Mouse (Mus musculus) forebrain, postnatal 0 days (tissue): ENCODE results near the gene Msi2. TPM values are rescaled to one million over a fixed set of nuclear protein-coding genes. Genes with fewer than 3 reads are reported as not detected.
A peak's percentile ranks its signal among the peaks of the same experiment; 100 is the strongest.

Experiments
- ATAC-seq: fragments of 200-750 bp; cut with Nextera tagmentation; 2 replicates; pipeline ENCODE4 v1.8.0; 2017; ENCODE audit warnings: mild to moderate bottlenecking, moderate library complexity
- DNase-seq: peaks from one replicate; pipeline ENCODE4 v3.0.0-alpha.2; 2015
- H3K27ac ChIP-seq: fragments of 300-500 bp; sonication (generic); 2 replicates; pipeline ENCODE4 v1.5.1; 2014; ENCODE audit warnings: low read depth, mild to moderate bottlenecking, antibody characterized with exemption, low read length, moderate library complexity, mixed read lengths
- H3K27me3 ChIP-seq: fragments of 300-500 bp; sonication (generic); 2 replicates; pipeline ENCODE4 v1.6.1; 2014; ENCODE audit warnings: mild to moderate bottlenecking, low read length, mixed read lengths; ENCODE audit not compliant: insufficient read depth
- H3K36me3 ChIP-seq: fragments of 300-500 bp; sonication (generic); 2 replicates; pipeline ENCODE4 v1.6.1; 2014; ENCODE audit warnings: mild to moderate bottlenecking, moderate library complexity; ENCODE audit not compliant: insufficient read depth
- H3K4me1 ChIP-seq: fragments of 300-500 bp; sonication (generic); 2 replicates; pipeline ENCODE4 v1.6.1; 2014; ENCODE audit warnings: antibody characterized with exemption; ENCODE audit not compliant: insufficient read depth
- H3K4me2 ChIP-seq: fragments of 300-500 bp; sonication (generic); 2 replicates; pipeline ENCODE4 v1.6.1; 2014; ENCODE audit warnings: low read depth, mild to moderate bottlenecking, moderate library complexity
- H3K4me3 ChIP-seq: fragments of 300-500 bp; sonication (generic); 2 replicates; pipeline ENCODE4 v1.5.1; 2014; ENCODE audit warnings: low read depth, low read length, mixed read lengths
- H3K9ac ChIP-seq: fragments of 300-500 bp; sonication (generic); 2 replicates; pipeline ENCODE4 v1.6.1; 2014; ENCODE audit warnings: mild to moderate bottlenecking
- H3K9me3 ChIP-seq: fragments of 300-500 bp; sonication (generic); 2 replicates; pipeline ENCODE4 v1.6.1; 2016; ENCODE audit warnings: low read length
- CTCF ChIP-seq: sonication (generic); IDR thresholded peaks from 2 replicates; pipeline ENCODE4 v1.5.1; 2016; ENCODE audit warnings: antibody characterized with exemption, control low read depth, low read depth
- WGBS: fragments of 180-500 bp; shearing (Covaris S2); extraction: QIAGEN DNeasy Blood & Tissue Kit; methylation state at CpG from one replicate; pipeline ENCODE4 v1.1.7; 2014; 5-methylcytosine and 5-hydroxymethylcytosine counted together
- polyA plus RNA-seq: library from polyadenylated mRNA; unstranded; fragments of >200 nt; fragmentation: Nextera tagmentation; extraction: Ambion mirVana; gene quantifications from 2 replicates; pipeline ENCODE4 v1.2.1, GENCODE M21; 2015
- total RNA-seq: library from RNA; depleted of rRNA; stranded (reverse); fragments of >200 nt; gene quantifications from 2 replicates; pipeline ENCODE4 v1.2.3, GENCODE M21; 2014

Gene Msi2
- total and polyA plus RNA-seq, 2 experiments from 2014 or later, result 18.5 to 107 TPM

DNA sequence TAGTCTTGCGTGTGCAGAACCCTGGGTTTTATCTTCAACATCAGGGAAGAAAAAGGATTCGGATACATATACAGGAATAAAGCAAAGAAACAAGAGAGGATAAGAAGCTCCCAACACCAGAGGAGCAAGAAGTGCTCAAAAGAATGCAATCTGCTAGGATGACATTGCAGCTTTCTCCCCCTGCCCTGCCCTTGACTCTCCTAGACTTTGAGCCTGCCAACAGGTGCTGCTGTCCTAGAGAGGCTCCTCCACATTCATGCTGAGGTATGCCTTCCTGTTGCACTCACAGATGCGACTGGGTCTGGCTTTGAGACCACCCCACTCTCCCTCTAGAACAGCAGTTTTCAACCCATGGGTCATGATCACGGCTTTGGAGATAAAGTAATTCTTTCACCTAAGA is 96.5 kb downstream of the Msi2 start:
- H3K9ac ChIP-seq, result no peak overlapping the region
- no peak overlapping the region for H3K4me3 ChIP-seq
- H3K27me3 ChIP-seq, result no peaks in the 10 kb centered on the region
- H3K4me1 ChIP-seq, result peaks cover 21% of the 10 kb centered on the region
- H3K36me3 ChIP-seq, result no peaks in the 10 kb centered on the region
- ATAC-seq, result no peak
- TF ChIP-seq CTCF, result no peak
- no peak overlapping the region for H3K4me2 ChIP-seq
- H3K9me3 ChIP-seq, result no peaks in the 10 kb centered on the region
- 82% methylated on average over 4 of the region's 4 CpGs for WGBS
- no peak overlapping the region for H3K27ac ChIP-seq
- no peak for DNase-seq

DNA sequence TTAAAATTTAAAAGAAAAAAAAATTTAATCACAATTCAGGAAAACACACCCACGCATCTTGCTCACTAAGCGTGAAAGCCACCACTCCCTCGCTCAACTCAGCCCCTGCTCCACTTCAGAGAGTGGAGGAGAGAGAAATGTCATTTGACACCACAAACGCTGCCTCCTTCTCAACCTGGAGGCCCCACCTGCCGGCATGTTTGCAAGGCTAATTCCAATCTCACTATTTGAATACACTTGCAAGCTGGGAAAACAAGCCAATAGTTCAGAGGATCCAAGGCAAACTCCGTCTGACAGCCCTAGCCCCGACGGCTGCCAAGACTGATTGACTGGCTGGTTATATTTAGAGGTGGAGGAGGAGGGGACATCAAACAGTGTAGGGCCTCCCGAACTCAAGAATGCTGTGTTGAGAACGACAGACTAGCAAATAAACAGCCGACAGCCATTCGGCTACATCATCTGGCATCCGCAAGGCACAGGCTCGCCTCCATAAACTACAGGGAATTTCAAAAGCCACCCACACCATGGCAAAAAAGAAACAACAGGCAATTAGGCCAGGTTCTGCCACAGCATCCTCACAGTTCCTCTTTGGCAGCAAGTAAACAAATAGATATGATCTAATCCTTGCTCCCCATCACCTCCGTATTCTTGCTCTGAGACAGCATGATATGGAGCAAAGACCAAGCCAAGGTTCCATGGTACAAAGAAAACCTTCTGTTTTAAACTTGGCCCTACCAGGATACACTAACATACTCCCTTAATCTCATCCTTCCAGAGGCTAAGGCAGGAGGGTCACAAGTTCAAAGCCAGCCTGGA is 97.9 kb downstream of the Msi2 start:
- Histone ChIP-seq H3K9ac (no peak overlapping the region), H3K36me3 (no peaks in the 10 kb centered on the region), H3K4me3 (no peak overlapping the region), H3K9me3 (no peaks in the 10 kb centered on the region), H3K27ac (peak overlapping the region; percentile 17; the same call in 1 of the 2 replicates), H3K4me2 (no peak overlapping the region), H3K4me1 (peaks cover 21% of the 10 kb centered on the region), H3K27me3 (no peaks in the 10 kb centered on the region)
- ATAC-seq (peak; percentile 56; the same call in 1 of the 2 replicates), DNase-seq (peak; percentile 58)
- 11% methylated on average over 15 of the region's 15 CpGs for WGBS
- TF ChIP-seq CTCF, result no peak

DNA sequence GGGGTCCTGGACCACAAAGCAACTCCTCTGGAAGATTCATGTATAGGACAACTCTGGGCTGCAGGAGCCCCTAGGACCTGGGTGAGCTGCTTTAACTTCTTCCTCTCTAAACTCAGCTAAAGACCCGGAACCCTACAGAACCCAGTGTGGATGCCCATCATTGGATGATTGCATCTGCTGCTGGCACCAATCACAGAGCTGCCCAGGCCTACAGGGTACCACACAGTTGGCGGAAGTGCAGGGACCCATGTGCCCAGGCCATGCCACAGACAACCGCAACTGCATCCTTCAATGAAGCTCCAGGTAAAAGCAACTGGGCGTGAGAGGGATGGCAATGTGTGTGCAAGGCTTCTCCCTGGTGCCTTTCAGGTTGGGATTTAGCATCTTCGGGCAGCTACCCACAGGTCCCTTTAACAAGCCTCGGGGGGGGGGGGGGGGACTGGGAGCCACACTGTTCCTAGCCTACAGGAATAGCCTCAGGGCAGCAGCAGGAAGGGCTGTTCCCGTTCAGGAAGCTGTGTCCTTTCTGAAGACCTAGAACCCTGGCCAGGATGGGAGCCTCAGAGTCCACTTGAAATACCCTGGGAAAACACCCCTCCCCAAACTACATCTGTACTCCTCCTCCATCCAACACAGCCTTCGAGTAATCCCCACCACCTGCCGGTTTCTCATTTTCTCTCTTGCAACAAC is 98.7 kb downstream of the Msi2 start:
- H3K27ac ChIP-seq, result peak overlapping the region; percentile 40; the same call in 1 of the 2 replicates
- no peak for DNase-seq
- H3K4me1 ChIP-seq, result peaks cover 21% of the 10 kb centered on the region
- no peaks in the 10 kb centered on the region for H3K36me3 ChIP-seq
- no peak for TF ChIP-seq CTCF
- no peaks in the 10 kb centered on the region for H3K27me3 ChIP-seq
- H3K4me2 ChIP-seq, result no peak overlapping the region
- H3K4me3 ChIP-seq, result no peak overlapping the region
- 43% methylated on average over 9 of the region's 9 CpGs for WGBS
- H3K9ac ChIP-seq, result no peak overlapping the region
- no peak for ATAC-seq
- no peaks in the 10 kb centered on the region for H3K9me3 ChIP-seq

DNA sequence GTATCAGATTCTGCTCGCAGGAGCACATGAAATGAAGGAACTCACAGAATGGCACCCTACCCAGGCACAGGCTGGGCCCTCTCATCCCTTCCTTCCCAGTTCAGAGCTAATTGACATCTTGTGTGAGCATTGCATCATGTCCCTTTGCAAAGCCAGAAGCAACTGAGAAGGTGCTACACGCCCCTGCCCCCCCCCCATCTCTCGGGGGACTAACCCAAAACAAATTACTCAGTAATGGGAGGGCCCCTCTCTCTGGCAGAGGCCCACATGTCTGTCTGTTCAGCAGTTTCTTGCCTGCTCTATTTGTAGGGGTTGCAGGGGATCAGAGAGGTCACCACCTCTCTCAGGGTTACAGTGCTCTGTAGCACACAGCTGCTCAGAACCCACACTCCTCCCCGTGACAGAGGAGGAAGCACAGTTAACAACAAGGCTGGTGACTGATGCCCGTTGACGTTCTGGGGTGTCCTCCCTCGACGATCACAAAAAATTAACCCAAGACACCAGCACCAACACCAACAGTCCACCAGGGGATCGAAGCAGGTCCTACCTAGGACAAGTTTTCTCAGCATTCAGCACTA is 99.5 kb downstream of the Msi2 start:
- no peak for DNase-seq
- peak; percentile 28 for ATAC-seq

DNA sequence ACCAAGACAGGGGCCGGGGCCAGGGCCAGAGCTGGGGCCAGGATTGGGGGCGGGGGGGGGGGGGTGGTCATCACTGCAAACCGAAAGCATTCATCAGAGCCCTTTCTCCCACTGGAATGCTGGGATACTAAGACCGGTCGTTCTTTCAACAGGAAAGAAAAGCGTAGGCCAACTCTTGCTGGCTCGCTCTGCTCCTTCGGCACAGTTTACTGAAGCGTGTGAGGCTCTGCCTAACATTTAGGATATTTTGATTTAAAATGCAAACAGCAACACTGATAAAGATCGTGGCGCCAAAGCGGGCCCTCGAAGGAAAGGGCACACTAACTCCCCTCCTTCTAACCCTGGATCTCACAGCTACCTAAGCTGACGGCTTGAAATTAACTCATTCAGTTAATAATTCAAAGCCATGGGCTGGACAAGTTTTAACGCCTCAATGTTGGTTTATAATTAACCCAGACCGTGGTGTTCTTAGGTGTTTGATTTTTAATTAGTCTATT is 100.3 kb downstream of the Msi2 start:
- Histone ChIP-seq H3K4me1 (peaks cover 21% of the 10 kb centered on the region), H3K36me3 (no peaks in the 10 kb centered on the region), H3K27me3 (no peaks in the 10 kb centered on the region), H3K9ac (no peak overlapping the region), H3K4me3 (no peak overlapping the region), H3K4me2 (peak overlapping the region; percentile 1; the same call in 1 of the 2 replicates), H3K27ac (peak overlapping the region; percentile 54; the same call in 1 of the 2 replicates), H3K9me3 (no peaks in the 10 kb centered on the region)
- peak; percentile 28; the same call in 1 of the 2 replicates for ATAC-seq
- TF ChIP-seq CTCF, result no peak
- DNase-seq, result no peak
- WGBS, result 27% methylated on average over 16 of the region's 16 CpGs

More for the DNA sequence above, 99.5 kb downstream of the Msi2 start:
- TF ChIP-seq CTCF, result peak; percentile 40
- Histone ChIP-seq H3K27ac (peak overlapping the region; percentile 54; the same call in 1 of the 2 replicates), H3K9ac (no peak overlapping the region), H3K4me2 (no peak overlapping the region), H3K4me1 (peaks cover 21% of the 10 kb centered on the region), H3K4me3 (no peak overlapping the region), H3K36me3 (no peaks in the 10 kb centered on the region), H3K9me3 (no peaks in the 10 kb centered on the region), H3K27me3 (no peaks in the 10 kb centered on the region)
- WGBS, result 36% methylated on average over 9 of the region's 9 CpGs

DNA sequence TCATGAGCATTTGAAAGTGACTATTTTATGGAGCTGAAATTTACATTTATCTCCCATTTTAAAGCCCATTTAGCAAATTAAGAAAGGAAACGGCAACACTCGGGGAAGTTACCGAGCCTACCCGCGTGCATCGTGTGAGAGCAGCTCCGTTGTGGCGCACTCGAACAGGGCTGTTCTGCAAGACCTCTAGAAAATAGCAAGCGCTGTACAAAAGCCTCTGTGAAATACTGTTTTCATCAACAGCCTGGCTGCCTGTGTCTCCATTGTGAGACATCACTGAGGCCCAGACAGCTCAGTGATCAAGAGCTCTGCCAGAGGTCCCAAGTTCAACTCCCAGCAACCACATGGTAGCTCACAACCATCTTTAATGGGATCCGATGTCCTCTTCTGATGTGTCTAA is 100.9 kb downstream of the Msi2 start:
- Histone ChIP-seq H3K9ac (no peak overlapping the region), H3K27ac (0 out of 2 replicates have a peak overlapping the region, but pooled peaks have one; percentile 54), H3K36me3 (no peaks in the 10 kb centered on the region), H3K4me3 (no peak overlapping the region), H3K27me3 (no peaks in the 10 kb centered on the region), H3K4me2 (peak overlapping the region; percentile 1; the same call in 1 of the 2 replicates), H3K4me1 (peaks cover 21% of the 10 kb centered on the region), H3K9me3 (no peaks in the 10 kb centered on the region)
- DNase-seq (peak; percentile 53), ATAC-seq (peak; percentile 41; the same call in 1 of the 2 replicates)
- 36% methylated on average over 11 of the region's 11 CpGs for WGBS
- TF ChIP-seq CTCF, result no peak
